Mouse (Mus musculus): ENCODE results near the gene Pla1a. TPM values are rescaled to one million over a fixed set of nuclear protein-coding genes. Genes with fewer than 3 reads are reported as not detected.

Pla1a gene
- polyA plus RNA-seq, 1 experiment from 2014 or later, result 0.60 TPM

GRCm38 (mm10) chr16:38350361-38350855 is 82.5 kb downstream of the Pla1a start:
- Histone ChIP-seq H3K4me1 (peaks cover 6% of the 10 kb centered on the region), H3K4me3 (replicated peaks) (no peak overlapping the region), H3K4me2 (replicated peaks) (no peak overlapping the region), H3K36me3 (peaks cover 26% of the 10 kb centered on the region), H3K9me3 (replicated peaks) (no peaks in the 10 kb centered on the region), H3K27ac (replicated peaks) (no peak overlapping the region), H3K9ac (no peak overlapping the region), H3K27me3 (no peaks in the 10 kb centered on the region)
- no peak for ATAC-seq (ENCODE audit: insufficient number of reproducible peaks, low FRiP score, low TSS enrichment, low read depth)
- 82% methylated on average over 7 of the region's 7 CpGs for whole genome bisulfite sequencing

DNA sequence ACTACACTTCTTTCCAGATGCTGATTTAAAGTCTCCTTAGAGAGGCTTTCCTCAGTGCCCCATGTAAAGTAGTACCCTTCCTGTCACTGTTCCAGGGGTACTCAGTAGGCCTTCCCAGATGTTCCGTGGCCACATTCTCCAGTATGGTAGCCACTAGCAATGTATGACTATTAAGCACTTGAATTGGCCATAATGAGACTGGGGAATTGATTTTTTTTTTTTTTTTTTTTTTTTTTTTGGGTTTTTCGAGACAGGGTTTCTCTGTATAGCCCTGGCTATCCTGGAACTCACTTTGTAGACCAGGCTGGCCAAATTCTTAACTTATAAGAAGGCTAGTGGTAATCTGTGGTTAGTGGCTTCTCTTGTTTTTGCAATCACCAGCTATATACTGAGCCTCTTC is 83.1 kb downstream of the Pla1a start:
- ATAC-seq (ENCODE audit: insufficient number of reproducible peaks, low FRiP score, low TSS enrichment, low read depth), result no peak
- Histone ChIP-seq H3K4me3 (replicated peaks) (no peak overlapping the region), H3K27me3 (no peaks in the 10 kb centered on the region), H3K9ac (no peak overlapping the region), H3K27ac (replicated peaks) (no peak overlapping the region), H3K9me3 (replicated peaks) (no peaks in the 10 kb centered on the region), H3K4me1 (peaks cover 6% of the 10 kb centered on the region), H3K36me3 (peaks cover 26% of the 10 kb centered on the region), H3K4me2 (replicated peaks) (no peak overlapping the region)
- WGBS, result 87% methylated on average over 2 of the region's 2 CpGs

DNA sequence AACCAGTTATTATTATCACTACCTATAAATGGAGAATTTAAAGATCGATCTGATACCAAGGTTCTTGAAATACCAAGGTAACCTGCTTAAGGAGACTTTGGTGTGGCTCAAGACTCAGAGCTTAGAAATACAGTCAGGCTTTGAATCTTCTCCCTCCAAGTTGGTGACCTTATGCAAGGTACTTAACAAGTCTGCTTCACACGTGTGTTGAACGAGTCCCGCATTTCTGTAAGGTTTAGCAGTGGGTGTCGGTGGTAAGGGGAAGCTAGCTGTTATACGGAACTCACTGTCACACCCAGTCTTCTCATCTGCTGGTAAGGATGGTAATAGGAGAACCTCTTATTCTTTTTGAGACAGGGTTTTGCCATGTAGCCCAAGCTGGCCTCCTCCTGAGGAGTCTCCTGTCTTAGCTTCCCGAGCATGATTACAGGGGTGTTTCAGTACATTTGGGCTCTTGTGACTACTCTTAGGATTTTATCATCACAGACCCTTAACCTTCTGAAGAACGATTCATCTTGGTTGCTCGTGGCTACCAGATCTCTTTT is 84.7 kb downstream of the Pla1a start:
- Histone ChIP-seq H3K36me3 (peaks cover 26% of the 10 kb centered on the region), H3K4me3 (replicated peaks) (no peak overlapping the region), H3K27me3 (no peaks in the 10 kb centered on the region), H3K9me3 (replicated peaks) (no peaks in the 10 kb centered on the region), H3K9ac (no peak overlapping the region), H3K4me2 (replicated peaks) (no peak overlapping the region), H3K4me1 (peaks cover 6% of the 10 kb centered on the region), H3K27ac (replicated peaks) (no peak overlapping the region)
- no peak for ATAC-seq (ENCODE audit: insufficient number of reproducible peaks, low FRiP score, low TSS enrichment, low read depth)
- 88% methylated on average over 9 of the region's 9 CpGs for WGBS

GRCm38 (mm10) chr16:38347588-38347987 is 85.4 kb downstream of the Pla1a start:
- Histone ChIP-seq H3K9ac (no peak overlapping the region), H3K4me3 (replicated peaks) (peak overlapping the region; percentile 94), H3K27ac (replicated peaks) (no peak overlapping the region), H3K9me3 (replicated peaks) (no peaks in the 10 kb centered on the region), H3K4me1 (peaks cover 6% of the 10 kb centered on the region), H3K27me3 (no peaks in the 10 kb centered on the region), H3K36me3 (peaks cover 23% of the 10 kb centered on the region), H3K4me2 (replicated peaks) (peak overlapping the region; percentile 55)
- ATAC-seq (ENCODE audit: insufficient number of reproducible peaks, low FRiP score, low TSS enrichment, low read depth), result no peak
- 57% methylated on average over 6 of the region's 6 CpGs for WGBS

- peak; percentile 94 for ATAC-seq (ENCODE audit: insufficient number of reproducible peaks, low FRiP score, low TSS enrichment, low read depth)
These were observed 86.2 kb downstream of the Pla1a start, which contains the start of the genes Cox17 and Gm21987 for GRCm38 (mm10) chr16:38346529-38347325. Gene Cox17, plus strand, starts transcription at chr16:38346991. Gene Gm21987, plus strand, starts transcription at chr16:38347040.

More at GRCm38 (mm10) chr16:38346529-38347325, 86.2 kb downstream of the Pla1a start, which contains the start of the genes Cox17 and Gm21987:
- Histone ChIP-seq H3K9me3 (replicated peaks) (no peaks in the 10 kb centered on the region), H3K4me3 (replicated peaks) (peak within 1 kb of the TSS; percentile 94), H3K27me3 (no peaks in the 10 kb centered on the region), H3K4me2 (replicated peaks) (peak within 1 kb of the TSS; percentile 55), H3K36me3 (peaks cover 20% of the 10 kb centered on the region), H3K9ac (peak within 1 kb of the TSS; percentile 77), H3K4me1 (peaks cover 9% of the 10 kb centered on the region), H3K27ac (replicated peaks) (peak within 1 kb of the TSS; percentile 89)
- WGBS, result 3% methylated on average over 35 of the region's 35 CpGs

Other genes with a start within 250 kb of the Pla1a start
- gene Nr1i2, start 138.3 kb downstream of the Pla1a start, polyA plus RNA-seq (2015; fragmentation: Nextera tagmentation; extraction: Ambion mirVana), result not detected in 2 replicates
- gene Maats1, start 91.0 kb downstream of the Pla1a start, polyA plus RNA-seq (2015; fragmentation: Nextera tagmentation; extraction: Ambion mirVana), result 1.8 and 4.2 TPM in 2 replicates
- 122 and 124 TPM in 2 replicates for gene Cox17, start 86.2 kb downstream of the Pla1a start, polyA plus RNA-seq (2015; fragmentation: Nextera tagmentation; extraction: Ambion mirVana)
- gene Gm21987, start 86.1 kb downstream of the Pla1a start, polyA plus RNA-seq (2015; fragmentation: Nextera tagmentation; extraction: Ambion mirVana), result not detected in 2 replicates
- 5.2 and 9.7 TPM in 2 replicates for gene Popdc2, start 70.9 kb downstream of the Pla1a start, polyA plus RNA-seq (2015; fragmentation: Nextera tagmentation; extraction: Ambion mirVana)
- gene Adprh, start 19.6 kb upstream of the Pla1a start, polyA plus RNA-seq (2015; fragmentation: Nextera tagmentation; extraction: Ambion mirVana), result 105 and 109 TPM in 2 replicates
- gene Cd80, start 22.4 kb upstream of the Pla1a start, polyA plus RNA-seq (2015; fragmentation: Nextera tagmentation; extraction: Ambion mirVana), result 0.21 and 0.41 TPM in 2 replicates
- 28.9 and 29.9 TPM in 2 replicates for gene Timmdc1, start 89.5 kb upstream of the Pla1a start, polyA plus RNA-seq (2015; fragmentation: Nextera tagmentation; extraction: Ambion mirVana)
- gene Poglut1, start 117.1 kb upstream of the Pla1a start, polyA plus RNA-seq (2015; fragmentation: Nextera tagmentation; extraction: Ambion mirVana), result 54.2 and 57.5 TPM in 2 replicates
- gene Tmem39a, start 125.6 kb upstream of the Pla1a start, polyA plus RNA-seq (2015; fragmentation: Nextera tagmentation; extraction: Ambion mirVana), result 136 and 138 TPM in 2 replicates